Mouse (Mus musculus): Measurements from ENCODE around the gene Map3k14. TPM values are rescaled to one million over a fixed set of nuclear protein-coding genes. Genes with fewer than 3 reads are reported as not detected.
A peak's percentile ranks its signal among the peaks of the same experiment; 100 is the strongest.

The Map3k14 gene
- polyA plus RNA-seq, 1 experiment from 2014 or later = 4.8 TPM

- WGBS = 90% methylated on average over 4 of the region's 4 CpGs
- H3K4me1 ChIP-seq (ENCODE audit: control insufficient read depth, insufficient read depth, low read length) = peaks cover 20% of the 10 kb centered on the region
- H3K9ac ChIP-seq (ENCODE audit: low read depth, low read length) = no peak overlapping the region
- H3K27me3 ChIP-seq (ENCODE audit: control insufficient read depth, insufficient read depth, low read length) = no peaks in the 10 kb centered on the region
- no peaks in the 10 kb centered on the region for H3K36me3 ChIP-seq (ENCODE audit: control insufficient read depth, insufficient read depth, low read length)
- no peak overlapping the region for H3K27ac ChIP-seq (ENCODE audit: low read depth, low read length)
- ATAC-seq (ENCODE audit: low FRiP score, low TSS enrichment) = no peak
- H3K4me3 ChIP-seq (ENCODE audit: low read length) = no peak overlapping the region
- no peak overlapping the region for H3K4me2 ChIP-seq (replicated peaks; ENCODE audit: low read depth, low read length)
- H3K9me3 ChIP-seq (ENCODE audit: control insufficient read depth, low read length) = no peaks in the 10 kb centered on the region
Observed at GRCm38 (mm10) chr11:103257938-103258481, 9.3 kb downstream of the Map3k14 start.

GRCm38 (mm10) chr11:103253605-103254004, 13.7 kb downstream of the Map3k14 start:
- no peak overlapping the region for H3K9ac ChIP-seq (ENCODE audit: low read depth, low read length)
- ATAC-seq (ENCODE audit: low FRiP score, low TSS enrichment) = no peak
- H3K36me3 ChIP-seq (ENCODE audit: control insufficient read depth, insufficient read depth, low read length) = no peaks in the 10 kb centered on the region
- peaks cover under 1% of the 10 kb centered on the region; the same call in 1 of the 2 replicates for H3K4me1 ChIP-seq (ENCODE audit: control insufficient read depth, insufficient read depth, low read length)
- H3K4me3 ChIP-seq (ENCODE audit: low read length) = no peak overlapping the region
- H3K27me3 ChIP-seq (ENCODE audit: control insufficient read depth, insufficient read depth, low read length) = no peaks in the 10 kb centered on the region
- H3K9me3 ChIP-seq (ENCODE audit: control insufficient read depth, low read length) = no peaks in the 10 kb centered on the region
- no peak overlapping the region for H3K4me2 ChIP-seq (replicated peaks; ENCODE audit: low read depth, low read length)
- no peak overlapping the region for H3K27ac ChIP-seq (ENCODE audit: low read depth, low read length)
- WGBS = 78% methylated on average over 5 of the region's 5 CpGs

GRCm38 (mm10) chr11:103252380-103252779, 14.9 kb downstream of the Map3k14 start:
- Histone ChIP-seq H3K36me3 (ENCODE audit: control insufficient read depth, insufficient read depth, low read length) (no peaks in the 10 kb centered on the region), H3K4me3 (ENCODE audit: low read length) (no peak overlapping the region), H3K27me3 (ENCODE audit: control insufficient read depth, insufficient read depth, low read length) (no peaks in the 10 kb centered on the region), H3K9ac (ENCODE audit: low read depth, low read length) (no peak overlapping the region), H3K4me2 (replicated peaks; ENCODE audit: low read depth, low read length) (no peak overlapping the region), H3K27ac (ENCODE audit: low read depth, low read length) (no peak overlapping the region), H3K9me3 (ENCODE audit: control insufficient read depth, low read length) (no peaks in the 10 kb centered on the region), H3K4me1 (ENCODE audit: control insufficient read depth, insufficient read depth, low read length) (peaks cover 10% of the 10 kb centered on the region)
- no peak for ATAC-seq (ENCODE audit: low FRiP score, low TSS enrichment)
- 88% methylated on average over 5 of the region's 5 CpGs for WGBS

- Histone ChIP-seq H3K4me3 (ENCODE audit: low read length) (no peak overlapping the region), H3K4me1 (ENCODE audit: control insufficient read depth, insufficient read depth, low read length) (peaks cover 23% of the 10 kb centered on the region), H3K4me2 (replicated peaks; ENCODE audit: low read depth, low read length) (no peak overlapping the region), H3K36me3 (ENCODE audit: control insufficient read depth, insufficient read depth, low read length) (no peaks in the 10 kb centered on the region), H3K9me3 (ENCODE audit: control insufficient read depth, low read length) (no peaks in the 10 kb centered on the region), H3K27ac (ENCODE audit: low read depth, low read length) (no peak overlapping the region), H3K27me3 (ENCODE audit: control insufficient read depth, insufficient read depth, low read length) (no peaks in the 10 kb centered on the region), H3K9ac (ENCODE audit: low read depth, low read length) (no peak overlapping the region)
- ATAC-seq (ENCODE audit: low FRiP score, low TSS enrichment) = no peak
- 90% methylated on average over 3 of the region's 3 CpGs for WGBS
Observed at GRCm38 (mm10) chr11:103250324-103250723, 16.9 kb downstream of the Map3k14 start.

- Histone ChIP-seq H3K9me3 (ENCODE audit: control insufficient read depth, low read length) (no peaks in the 10 kb centered on the region), H3K4me2 (replicated peaks; ENCODE audit: low read depth, low read length) (no peak overlapping the region), H3K27me3 (ENCODE audit: control insufficient read depth, insufficient read depth, low read length) (no peaks in the 10 kb centered on the region), H3K27ac (ENCODE audit: low read depth, low read length) (no peak overlapping the region), H3K4me1 (ENCODE audit: control insufficient read depth, insufficient read depth, low read length) (peaks cover 26% of the 10 kb centered on the region), H3K4me3 (ENCODE audit: low read length) (no peak overlapping the region), H3K9ac (ENCODE audit: low read depth, low read length) (no peak overlapping the region), H3K36me3 (ENCODE audit: control insufficient read depth, insufficient read depth, low read length) (no peaks in the 10 kb centered on the region)
- WGBS = 72% methylated on average over 6 of the region's 6 CpGs
- no peak for ATAC-seq (ENCODE audit: low FRiP score, low TSS enrichment)
Observed at GRCm38 (mm10) chr11:103249509-103249908, 17.8 kb downstream of the Map3k14 start.

- H3K4me1 ChIP-seq (ENCODE audit: control insufficient read depth, insufficient read depth, low read length) = peaks cover 26% of the 10 kb centered on the region
- no peak for ATAC-seq (ENCODE audit: low FRiP score, low TSS enrichment)
Observed at GRCm38 (mm10) chr11:103248837-103249236, 18.4 kb downstream of the Map3k14 start.

GRCm38 (mm10) chr11:103247504-103248177, 19.6 kb downstream of the Map3k14 start:
- WGBS = 63% methylated on average over 11 of the region's 11 CpGs
- H3K27ac ChIP-seq (ENCODE audit: low read depth, low read length) = peak overlapping the region; percentile 30; the same call in 1 of the 2 replicates

More at GRCm38 (mm10) chr11:103248837-103249236, 18.4 kb downstream of the Map3k14 start:
- Histone ChIP-seq H3K27me3 (ENCODE audit: control insufficient read depth, insufficient read depth, low read length) (no peaks in the 10 kb centered on the region), H3K9ac (ENCODE audit: low read depth, low read length) (no peak overlapping the region), H3K27ac (ENCODE audit: low read depth, low read length) (no peak overlapping the region; the same call in 1 of the 2 replicates), H3K4me3 (ENCODE audit: low read length) (no peak overlapping the region), H3K36me3 (ENCODE audit: control insufficient read depth, insufficient read depth, low read length) (no peaks in the 10 kb centered on the region), H3K9me3 (ENCODE audit: control insufficient read depth, low read length) (no peaks in the 10 kb centered on the region), H3K4me2 (replicated peaks; ENCODE audit: low read depth, low read length) (no peak overlapping the region)
- 74% methylated on average over 5 of the region's 5 CpGs for WGBS

GRCm38 (mm10) chr11:103246731-103247290, 20.5 kb downstream of the Map3k14 start:
- Histone ChIP-seq H3K4me1 (ENCODE audit: control insufficient read depth, insufficient read depth, low read length) (peaks cover 26% of the 10 kb centered on the region), H3K4me3 (ENCODE audit: low read length) (no peak overlapping the region), H3K27me3 (ENCODE audit: control insufficient read depth, insufficient read depth, low read length) (no peaks in the 10 kb centered on the region), H3K4me2 (replicated peaks; ENCODE audit: low read depth, low read length) (no peak overlapping the region), H3K36me3 (ENCODE audit: control insufficient read depth, insufficient read depth, low read length) (no peaks in the 10 kb centered on the region), H3K9ac (ENCODE audit: low read depth, low read length) (no peak overlapping the region), H3K9me3 (ENCODE audit: control insufficient read depth, low read length) (no peaks in the 10 kb centered on the region), H3K27ac (ENCODE audit: low read depth, low read length) (no peak overlapping the region)
- 71% methylated on average over 4 of the region's 4 CpGs for WGBS
- ATAC-seq (ENCODE audit: low FRiP score, low TSS enrichment) = no peak

More at GRCm38 (mm10) chr11:103247504-103248177, 19.6 kb downstream of the Map3k14 start:
- Histone ChIP-seq H3K9ac (ENCODE audit: low read depth, low read length) (no peak overlapping the region), H3K9me3 (ENCODE audit: control insufficient read depth, low read length) (no peaks in the 10 kb centered on the region), H3K27me3 (ENCODE audit: control insufficient read depth, insufficient read depth, low read length) (no peaks in the 10 kb centered on the region), H3K4me3 (ENCODE audit: low read length) (no peak overlapping the region), H3K4me2 (replicated peaks; ENCODE audit: low read depth, low read length) (no peak overlapping the region), H3K36me3 (ENCODE audit: control insufficient read depth, insufficient read depth, low read length) (no peaks in the 10 kb centered on the region), H3K4me1 (ENCODE audit: control insufficient read depth, insufficient read depth, low read length) (peaks cover 26% of the 10 kb centered on the region)
- no peak for ATAC-seq (ENCODE audit: low FRiP score, low TSS enrichment)

- no peak for ATAC-seq (ENCODE audit: low FRiP score, low TSS enrichment)
- H3K27me3 ChIP-seq (ENCODE audit: control insufficient read depth, insufficient read depth, low read length) = no peaks in the 10 kb centered on the region
- H3K4me3 ChIP-seq (ENCODE audit: low read length) = no peak overlapping the region
- H3K27ac ChIP-seq (ENCODE audit: low read depth, low read length) = no peak overlapping the region
- H3K9me3 ChIP-seq (ENCODE audit: control insufficient read depth, low read length) = no peaks in the 10 kb centered on the region
- no peak overlapping the region for H3K4me2 ChIP-seq (replicated peaks; ENCODE audit: low read depth, low read length)
- H3K4me1 ChIP-seq (ENCODE audit: control insufficient read depth, insufficient read depth, low read length) = peaks cover 26% of the 10 kb centered on the region
- no peak overlapping the region for H3K9ac ChIP-seq (ENCODE audit: low read depth, low read length)
- H3K36me3 ChIP-seq (ENCODE audit: control insufficient read depth, insufficient read depth, low read length) = no peaks in the 10 kb centered on the region
- WGBS = 71% methylated on average over 10 of the region's 10 CpGs
Observed at GRCm38 (mm10) chr11:103246081-103246730, 21.1 kb downstream of the Map3k14 start.
